Mouse (Mus musculus) bone marrow, adult 2 months (tissue): ENCODE data around the gene Vstm2l.

Experiments used
- CTCF ChIP-seq: fragments of 200-500 bp; IDR thresholded peaks from 2 replicates; pipeline ENCODE4 v1.5.1; 2011; ENCODE audit warnings: low read length, control low read depth; ENCODE audit not compliant: control insufficient read depth, insufficient read depth
- POLR2A ChIP-seq: fragments of 200-500 bp; IDR thresholded peaks from 2 replicates; pipeline ENCODE4 v1.6.1; 2011; ENCODE audit warnings: low read depth, mild to moderate bottlenecking, control low read depth, low read length, borderline replicate concordance; ENCODE audit not compliant: control insufficient read depth

DNA sequence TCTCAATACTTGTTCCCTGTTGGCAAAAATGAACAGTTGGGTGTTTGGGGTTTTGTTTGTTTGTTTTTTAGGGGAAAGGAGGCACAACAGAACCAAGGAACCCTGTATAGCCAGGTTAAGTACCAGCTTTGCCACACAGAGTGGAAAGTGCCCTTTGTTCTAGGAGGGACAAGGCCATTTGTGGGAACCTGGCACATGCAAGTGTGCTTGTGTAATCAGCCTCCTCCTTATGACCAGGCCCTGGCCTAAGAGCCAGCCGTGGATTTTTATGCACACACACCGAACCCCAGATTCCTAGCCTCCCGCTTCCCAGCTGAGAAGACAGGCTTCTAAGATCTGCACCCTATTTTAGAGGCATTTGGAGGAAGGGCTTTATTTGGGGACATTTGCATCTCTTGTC is 37.1 kb upstream of the Vstm2l start:
- TF ChIP-seq CTCF (no peak), POLR2A (no peak)
